Mouse (Mus musculus): Measurements from ENCODE around the gene Zbtb4.
"Not testable (repeated sequence)": the region's sequence is repeated elsewhere in the genome, so short reads cannot be mapped to it uniquely, and the experiment has no call there.

Gene Zbtb4

GRCm38 (mm10) chr11:69765221-69766125 lies at the start of gene Zbtb4:
TSS of gene Zbtb4 (plus strand) at chr11:69765912.
- DNase-seq: peak; percentile 74

GRCm38 (mm10) chr11:69715929-69716328 lies 49.8 kb upstream of the Zbtb4 start:
- DNase-seq: peak; percentile 33

- no peak for DNase-seq
Observed at GRCm38 (mm10) chr11:69716953-69717352, 48.8 kb upstream of the Zbtb4 start.

GRCm38 (mm10) chr11:69718661-69719060 lies 47.1 kb upstream of the Zbtb4 start:
- DNase-seq: peak; percentile 34

- no peak for DNase-seq
Observed at GRCm38 (mm10) chr11:69719423-69719822, 46.3 kb upstream of the Zbtb4 start.

- no peak for DNase-seq
Observed at GRCm38 (mm10) chr11:69720852-69721251, 44.9 kb upstream of the Zbtb4 start.

- no peak for DNase-seq
Observed at GRCm38 (mm10) chr11:69723074-69723473, 42.6 kb upstream of the Zbtb4 start.

GRCm38 (mm10) chr11:69725951-69726350 lies 39.8 kb upstream of the Zbtb4 start:
- DNase-seq: peak; percentile 21

GRCm38 (mm10) chr11:69729063-69729462 lies 36.6 kb upstream of the Zbtb4 start:
- peak; percentile 73 for DNase-seq

- DNase-seq: not testable (repeated sequence)
Observed at GRCm38 (mm10) chr11:69731408-69731807, 34.3 kb upstream of the Zbtb4 start.

GRCm38 (mm10) chr11:69751635-69752034 lies 14.1 kb upstream of the Zbtb4 start:
- DNase-seq: no peak

- DNase-seq: no peak
Observed at GRCm38 (mm10) chr11:69752686-69753085, 13.0 kb upstream of the Zbtb4 start.

GRCm38 (mm10) chr11:69754233-69754632 lies 11.5 kb upstream of the Zbtb4 start:
- DNase-seq: no peak

GRCm38 (mm10) chr11:69754701-69755100 lies 11.0 kb upstream of the Zbtb4 start:
- peak; percentile 57 for DNase-seq

GRCm38 (mm10) chr11:69757303-69758089 lies 8.2 kb upstream of the Zbtb4 start:
- no peak for DNase-seq

GRCm38 (mm10) chr11:69758090-69758456 lies 7.6 kb upstream of the Zbtb4 start:
- DNase-seq: peak; percentile 98

GRCm38 (mm10) chr11:69758478-69758970 lies 7.2 kb upstream of the Zbtb4 start, which contains the start of gene Polr2a:
TSS of gene Polr2a (minus strand) at chr11:69758637.
- DNase-seq: peak; percentile 98

GRCm38 (mm10) chr11:69758971-69759721 lies 6.6 kb upstream of the Zbtb4 start:
- DNase-seq: peak; percentile 92

- no peak for DNase-seq
Observed at GRCm38 (mm10) chr11:69760160-69760900, 5.4 kb upstream of the Zbtb4 start.

- DNase-seq: no peak
Observed at GRCm38 (mm10) chr11:69760901-69761200, 4.9 kb upstream of the Zbtb4 start.

- no peak for DNase-seq
Observed at GRCm38 (mm10) chr11:69761868-69762267, 3.8 kb upstream of the Zbtb4 start, which contains the start of gene Slc35g3. TSS of gene Slc35g3 (minus strand) at chr11:69761968.

- no peak for DNase-seq
Observed at GRCm38 (mm10) chr11:69763551-69763950, 2.2 kb upstream of the Zbtb4 start.
